Mouse (Mus musculus) adrenal gland, adult 2 months (tissue): ENCODE measurements around the gene Sh3bp5. TPM values are rescaled to one million over a fixed set of nuclear protein-coding genes. Genes with fewer than 3 reads are reported as not detected.

Source experiments
- DNase-seq: peaks from one replicate; pipeline ENCODE4 v3.0.0; 2021
- polyA plus RNA-seq: library from polyadenylated mRNA; depleted of rRNA; stranded (reverse); fragments of >200 nt; gene quantifications from 2 replicates; pipeline ENCODE4 v1.2.3, GENCODE M21; 2012
- total RNA-seq, 2 experiments: library from RNA; stranded (reverse); gene quantifications; 2 replicates each; pipeline ENCODE4 v1.2.3; 2021

Gene Sh3bp5
- total and polyA plus RNA-seq, 3 experiments: 28.5 to 164 (median 111) TPM

DNA sequence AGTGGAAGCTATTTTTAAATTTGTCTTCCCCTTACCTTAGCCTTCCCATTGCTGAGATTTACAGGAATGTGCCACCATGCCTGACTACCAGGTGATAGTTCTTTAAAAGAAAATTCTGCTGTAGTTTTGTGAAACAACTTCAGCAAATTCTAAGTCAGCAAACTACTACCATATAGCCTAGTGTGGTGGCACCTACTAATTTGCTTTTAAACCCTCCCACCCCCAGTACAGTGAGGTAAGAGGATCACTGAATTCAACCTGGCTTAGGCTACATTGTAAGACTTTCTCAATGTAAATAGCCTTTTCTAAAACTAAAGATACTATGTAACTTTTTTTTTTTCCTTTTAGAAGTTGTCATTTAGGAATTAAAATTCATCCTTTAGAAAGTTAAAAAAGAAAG, 97.9 kb downstream of the Sh3bp5 start:
- DNase-seq: no peak

DNA sequence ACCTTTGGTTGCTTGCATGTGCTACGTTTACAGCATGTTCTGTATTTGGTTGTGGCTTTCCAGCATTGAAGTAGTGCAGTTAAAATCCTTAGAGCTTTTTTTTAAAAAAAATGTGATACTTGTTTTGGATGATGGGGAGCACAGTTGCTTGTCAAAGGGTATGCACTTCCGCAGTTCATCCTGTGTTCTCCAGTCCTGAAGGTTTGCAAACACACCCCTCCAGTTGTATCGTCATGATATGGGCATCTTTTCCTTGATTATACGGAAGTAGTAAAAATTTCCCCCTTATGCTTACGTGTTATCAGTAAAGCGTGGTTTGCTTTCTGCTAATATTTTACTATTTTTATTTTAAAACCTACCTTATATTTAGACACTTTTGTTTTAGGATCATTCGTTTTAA, 98.5 kb downstream of the Sh3bp5 start:
- no peak for DNase-seq

DNA sequence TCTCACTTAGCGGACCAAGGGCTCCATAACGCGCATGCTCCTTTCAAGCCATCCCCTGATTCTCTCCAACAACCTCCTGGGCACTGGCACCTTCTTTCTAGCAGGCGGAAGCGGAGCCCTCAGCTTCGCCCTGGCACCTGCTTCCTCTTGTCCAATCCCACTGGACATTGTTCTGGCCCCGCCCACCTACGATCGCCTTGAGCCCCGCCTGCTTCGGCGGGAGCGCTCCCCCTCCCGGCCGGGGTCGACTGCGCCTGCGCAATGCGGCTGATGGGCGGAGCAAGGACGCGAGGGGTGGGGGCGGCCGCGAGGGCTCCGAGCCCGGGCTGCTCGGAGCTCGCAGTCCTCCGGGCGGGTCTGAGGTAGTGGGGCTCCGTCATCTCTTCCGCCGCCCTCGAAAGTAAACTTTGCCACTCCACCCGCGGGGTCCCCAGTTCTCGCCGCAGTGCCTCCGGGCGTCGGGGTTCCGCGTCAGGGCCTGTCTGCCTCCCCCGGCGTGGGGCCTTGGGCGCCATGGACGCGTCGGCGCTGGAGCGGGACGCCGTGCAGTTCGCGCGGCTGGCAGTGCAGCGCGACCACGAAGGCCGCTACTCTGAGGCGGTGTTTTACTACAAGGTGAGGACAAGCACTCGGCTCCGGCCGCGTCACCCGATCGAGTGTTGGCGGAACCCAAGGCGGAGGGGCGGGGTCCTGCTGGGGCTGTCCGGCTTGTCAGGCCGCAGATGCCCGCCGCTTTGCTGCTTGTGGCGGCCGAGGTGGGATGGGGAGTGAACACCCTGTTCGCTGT, 99.3 kb downstream of the Sh3bp5 start, which contains the start of gene Capn7:
Gene Capn7, plus strand, starts transcription at position 270 of the 787 bp plus-strand sequence.
- DNase-seq: peak; percentile 99

DNA sequence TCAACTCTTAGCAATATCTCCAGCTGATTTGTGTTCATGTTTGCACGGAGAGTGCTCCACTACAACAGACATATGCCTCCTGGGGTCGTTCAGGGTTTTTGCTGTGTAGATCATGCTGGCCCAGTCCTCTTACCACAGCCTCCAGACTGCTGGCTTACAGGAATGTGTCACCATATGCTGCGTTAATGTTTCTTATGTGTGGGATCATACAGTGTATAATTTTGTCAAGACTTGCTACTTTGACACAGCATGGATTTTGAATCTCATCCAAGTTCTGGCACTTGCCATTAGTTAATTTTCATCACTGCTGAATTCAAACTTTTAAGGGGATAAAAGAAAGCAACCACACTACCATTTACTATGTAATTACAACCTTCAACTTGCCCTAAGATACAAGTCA, 100.1 kb downstream of the Sh3bp5 start:
- no peak for DNase-seq

DNA sequence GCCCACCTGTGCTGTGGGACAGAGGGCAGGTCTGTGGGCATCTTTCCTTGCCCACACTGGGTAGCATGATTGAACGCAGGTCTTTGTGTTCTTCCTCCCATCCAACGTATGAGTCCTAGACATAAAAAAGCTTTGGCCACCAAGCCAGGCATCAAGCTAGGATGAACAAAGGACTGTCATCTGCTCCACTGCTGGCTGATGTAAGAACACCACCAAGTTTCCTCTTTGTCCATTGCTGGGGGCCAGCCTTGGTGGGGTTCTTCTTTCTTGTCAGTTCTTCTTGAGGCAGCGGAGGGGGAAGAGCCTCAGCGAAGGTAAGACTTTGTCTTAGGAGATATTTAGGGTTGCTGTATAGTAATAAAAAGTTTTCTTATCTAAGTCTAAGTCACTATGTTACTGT, 104.9 kb downstream of the Sh3bp5 start:
- no peak for DNase-seq

DNA sequence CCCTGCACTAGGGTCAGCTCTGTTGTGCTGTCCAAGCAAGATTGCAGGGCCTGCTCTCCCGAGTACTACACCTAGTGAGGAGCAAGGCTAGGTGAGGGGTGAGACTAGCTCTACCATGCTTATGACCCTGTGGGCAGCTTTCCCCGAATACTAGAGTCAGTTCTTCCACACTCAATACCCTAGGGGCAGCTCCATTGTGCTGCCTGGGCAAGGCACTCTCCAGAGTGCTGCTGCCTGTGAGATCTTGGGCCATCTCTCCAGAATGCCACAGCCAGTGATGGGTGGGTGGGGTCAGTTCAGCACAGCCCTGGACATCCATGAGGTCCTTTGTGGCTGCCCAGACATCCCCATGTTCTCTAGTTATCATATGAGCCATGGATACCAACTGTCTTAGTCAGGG, 106.1 kb downstream of the Sh3bp5 start:
- DNase-seq: no peak

DNA sequence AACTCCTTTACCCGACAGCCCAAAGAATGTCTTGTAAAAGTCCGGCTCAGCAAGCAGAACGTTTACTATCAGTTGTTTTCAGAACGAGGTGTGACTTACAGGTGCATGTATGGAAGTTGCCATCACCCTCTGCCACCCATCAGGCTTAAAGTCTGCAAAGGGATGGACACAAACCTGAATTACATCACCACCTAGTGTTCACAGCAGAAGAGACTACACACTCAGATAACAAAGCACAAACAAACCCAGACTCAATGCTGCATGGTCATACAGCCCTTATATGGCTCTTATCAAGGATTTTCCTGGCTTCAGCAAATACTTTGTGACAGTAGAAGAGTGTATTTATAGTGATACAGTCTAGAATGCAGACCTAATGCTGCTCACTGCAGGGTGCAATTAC, 108.2 kb downstream of the Sh3bp5 start:
- DNase-seq: no peak

DNA sequence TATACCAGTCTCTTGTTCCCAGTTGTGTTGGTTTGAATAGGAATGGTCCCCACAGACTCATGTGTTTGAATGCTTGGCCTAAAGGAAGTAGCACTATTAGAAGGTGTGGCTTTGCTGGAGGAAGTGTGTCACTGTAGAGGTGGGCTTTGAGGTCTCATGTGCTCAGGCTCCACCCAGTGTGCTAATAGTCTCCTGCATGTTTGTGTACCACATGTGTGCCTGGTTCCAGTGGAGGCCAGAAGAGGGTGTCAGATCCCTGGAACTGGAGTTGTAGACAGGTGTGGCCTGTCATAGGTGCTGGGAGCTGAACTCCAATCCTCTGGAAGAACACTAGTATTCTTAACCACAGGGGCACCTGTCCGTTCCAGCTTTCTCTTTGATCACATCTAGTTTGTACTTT, 108.7 kb downstream of the Sh3bp5 start:
- no peak for DNase-seq

DNA sequence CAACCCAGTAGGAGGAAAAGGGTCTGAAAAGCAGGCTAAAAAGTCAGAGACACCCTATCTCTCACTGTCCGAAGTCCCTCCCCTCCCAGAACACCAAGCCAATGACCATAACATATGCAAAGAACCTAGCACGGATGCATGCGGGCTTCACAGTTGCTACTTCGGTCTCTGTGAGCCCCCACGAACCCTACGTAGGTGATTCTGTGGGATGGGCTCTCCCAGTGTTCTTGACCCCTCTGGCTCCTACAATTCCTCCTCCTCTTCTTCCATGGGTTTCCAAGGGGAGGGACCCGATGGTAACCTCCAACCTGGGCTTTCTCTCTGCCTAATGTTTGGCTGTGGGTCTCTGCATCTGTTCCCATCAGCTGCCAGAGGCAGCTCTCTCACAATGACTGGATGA, 109.1 kb downstream of the Sh3bp5 start:
- DNase-seq: no peak

DNA sequence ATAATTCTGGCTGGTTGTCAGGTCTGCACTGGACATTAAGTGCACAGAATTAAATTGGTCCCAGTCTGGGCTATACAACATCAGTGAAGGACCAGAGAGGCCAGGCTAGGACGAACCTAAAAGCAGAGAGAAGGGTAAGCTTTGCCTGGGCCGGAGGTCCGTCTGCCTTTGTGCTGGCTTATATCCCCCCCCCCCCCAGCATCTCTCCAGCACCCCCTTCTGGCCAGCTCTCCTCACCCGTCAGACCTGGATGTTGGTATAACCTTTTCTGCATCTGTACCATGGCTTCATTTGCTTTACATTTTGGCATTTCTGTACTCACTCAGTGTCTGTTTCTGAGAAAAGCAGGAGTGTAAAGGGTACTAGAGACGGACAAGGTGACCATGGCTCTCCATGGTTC, 110.3 kb downstream of the Sh3bp5 start:
- no peak for DNase-seq

DNA sequence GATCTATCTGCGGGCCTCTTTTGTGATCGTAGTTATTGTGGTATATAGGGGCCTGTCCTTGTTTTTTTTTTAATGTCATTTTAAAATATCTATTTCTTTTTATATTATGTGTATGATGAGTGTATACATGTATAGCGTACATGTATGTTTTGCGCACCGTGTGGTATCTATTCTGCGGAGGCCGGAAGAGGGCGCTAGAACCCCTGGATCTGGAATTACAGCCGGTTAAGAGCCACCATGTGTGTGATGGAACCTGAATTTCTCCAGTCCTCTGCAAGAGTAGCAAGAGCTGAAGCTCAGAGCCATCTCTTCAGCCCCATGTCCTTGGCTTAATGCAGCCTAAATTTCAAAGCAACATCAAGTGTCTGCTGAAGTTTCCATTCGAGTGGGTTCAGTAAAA, 111.0 kb downstream of the Sh3bp5 start:
- no peak for DNase-seq

DNA sequence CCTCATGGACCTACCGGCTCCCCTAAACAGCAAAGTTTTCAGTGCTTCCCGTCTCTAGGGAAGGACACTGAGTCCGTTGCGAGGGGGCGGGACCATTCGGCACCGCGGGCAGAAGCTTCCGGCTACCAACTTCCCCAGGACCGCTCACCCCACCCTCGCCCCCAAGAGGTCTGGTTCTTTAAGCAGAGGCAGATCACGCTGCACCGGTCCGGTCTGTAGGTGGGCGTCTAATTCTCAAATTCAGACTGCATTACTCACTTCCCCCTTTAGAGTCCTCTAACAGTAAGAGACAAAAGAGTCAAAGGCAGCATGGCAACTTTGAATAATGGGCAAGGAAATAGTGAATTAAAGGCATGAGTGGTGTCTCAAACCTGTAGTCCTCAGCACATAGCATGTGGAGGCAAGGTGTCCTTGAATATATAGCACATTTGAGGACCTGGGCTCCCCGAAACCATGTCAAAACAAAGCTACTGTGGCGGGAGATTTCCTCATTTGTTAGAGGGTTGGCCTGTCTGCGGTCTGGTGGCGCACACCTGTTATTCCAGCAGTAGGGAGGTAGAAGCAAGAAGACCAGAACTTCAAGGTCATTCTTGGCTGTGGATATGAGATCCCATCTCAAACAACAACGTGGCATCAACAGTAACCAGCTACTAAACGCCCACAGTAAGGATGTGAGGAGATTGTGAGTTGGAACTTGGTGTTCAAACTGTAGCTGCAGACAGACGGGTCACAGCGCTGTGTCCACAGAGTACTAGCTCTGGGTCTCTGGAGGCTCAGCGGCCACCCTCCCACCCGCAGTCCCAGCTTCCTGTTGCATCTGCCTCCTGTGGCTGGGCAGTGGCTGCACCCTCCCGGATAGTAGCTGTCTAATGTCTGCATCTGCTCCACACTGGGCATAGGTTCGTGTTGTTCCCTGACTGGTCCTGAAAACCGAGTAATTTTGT, 111.8 kb downstream of the Sh3bp5 start, which contains the start of gene Dnah1:
Gene Dnah1, minus strand, starts transcription at position 48 of the 944 bp plus-strand sequence.
- DNase-seq: peak; percentile 66

DNA sequence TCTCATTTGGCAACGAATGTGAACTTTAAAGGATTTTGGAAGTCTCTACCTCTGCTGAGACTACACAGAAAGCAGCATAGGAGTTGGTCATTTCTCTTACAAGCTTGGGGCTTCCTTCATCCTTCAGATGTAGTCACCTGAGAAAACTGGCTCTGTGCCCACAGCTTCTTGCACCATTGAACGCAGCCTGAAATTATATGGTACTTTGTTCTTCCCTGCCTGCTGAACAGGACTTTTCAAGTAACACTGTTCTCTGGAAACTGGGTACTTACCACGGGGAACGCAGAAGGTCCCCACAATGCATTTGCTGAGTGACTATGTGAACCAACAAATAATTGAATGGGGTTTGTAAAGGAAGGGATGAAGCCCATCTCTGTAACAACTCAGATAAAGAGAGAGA, 112.7 kb downstream of the Sh3bp5 start:
- DNase-seq: no peak

DNA sequence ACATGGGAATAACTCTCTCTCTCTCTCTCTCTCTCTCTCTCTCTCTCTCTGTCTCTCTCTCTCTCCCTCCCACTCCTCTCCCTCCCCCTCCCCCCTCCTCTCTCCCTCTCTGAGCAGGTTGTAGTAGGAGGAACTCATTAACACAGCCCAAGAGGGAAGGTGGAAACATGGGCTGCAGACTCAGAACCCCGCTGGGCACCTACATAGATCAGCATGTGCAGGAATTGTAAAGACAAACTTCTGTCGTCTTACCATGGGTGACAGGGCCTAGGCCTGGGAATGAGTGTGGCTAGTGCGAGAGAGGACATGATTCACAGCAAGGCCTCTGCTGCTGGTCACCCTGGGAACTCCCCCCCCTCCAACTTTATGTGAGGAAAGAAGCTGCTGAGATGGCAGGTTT, 113.7 kb downstream of the Sh3bp5 start:
- DNase-seq: no peak

DNA sequence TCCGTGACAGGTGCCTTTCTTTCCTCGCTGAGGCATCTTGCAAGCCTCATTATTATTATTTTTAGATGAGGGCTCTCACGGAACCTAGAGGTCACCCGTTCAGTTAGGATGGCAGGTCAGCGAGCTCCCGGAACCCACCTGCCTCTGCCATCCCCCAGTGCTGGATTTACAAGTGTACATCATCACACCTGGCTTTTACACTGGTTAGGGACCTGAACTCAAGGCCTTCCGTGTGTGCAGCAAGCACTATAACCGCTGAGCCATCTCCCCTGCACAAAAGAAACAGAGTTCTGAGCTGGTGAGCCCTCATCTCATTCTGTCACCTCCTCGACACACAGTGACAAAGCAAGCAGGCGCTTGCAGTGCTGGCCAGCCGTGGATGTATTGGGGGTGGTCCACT, 114.7 kb downstream of the Sh3bp5 start:
- DNase-seq: no peak

DNA sequence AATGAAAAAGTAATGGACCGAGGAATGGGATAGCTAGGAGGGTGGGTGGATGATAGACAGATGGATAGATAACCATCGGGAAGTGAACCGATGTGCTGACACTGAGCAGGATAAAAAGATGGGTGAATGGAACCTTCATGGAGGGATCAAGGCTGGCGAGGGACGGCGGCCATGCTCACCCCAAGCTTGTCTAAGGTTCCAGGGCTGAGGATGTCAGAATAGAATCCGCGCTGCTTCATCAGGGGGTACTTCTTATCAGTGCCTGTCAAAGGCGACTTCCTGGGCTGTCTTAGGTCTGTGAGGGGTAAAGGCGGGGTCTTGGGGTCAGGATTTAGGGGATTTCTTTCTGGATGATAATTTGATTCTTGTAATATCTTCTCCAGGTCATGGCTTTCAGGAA, 116.3 kb downstream of the Sh3bp5 start:
- no peak for DNase-seq

DNA sequence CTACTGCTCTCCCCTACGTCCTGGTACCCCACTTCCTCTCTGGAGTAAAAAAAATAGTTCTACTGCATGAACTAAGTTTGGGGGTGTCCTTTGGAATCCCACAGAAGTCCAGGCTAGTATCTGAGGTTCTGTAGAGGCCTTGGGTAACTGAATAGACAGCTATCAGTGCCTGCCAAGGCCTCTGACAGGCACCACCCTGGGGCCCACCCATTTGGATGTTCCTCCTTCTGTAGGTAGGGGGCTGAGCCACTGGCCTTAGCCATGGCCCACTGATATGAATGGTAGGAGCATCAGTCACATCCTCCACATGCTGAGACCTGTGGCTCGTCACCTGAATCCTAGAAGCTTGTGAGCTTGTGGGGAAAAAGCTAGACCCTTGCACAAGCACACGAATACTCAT, 118.1 kb downstream of the Sh3bp5 start:
- no peak for DNase-seq

DNA sequence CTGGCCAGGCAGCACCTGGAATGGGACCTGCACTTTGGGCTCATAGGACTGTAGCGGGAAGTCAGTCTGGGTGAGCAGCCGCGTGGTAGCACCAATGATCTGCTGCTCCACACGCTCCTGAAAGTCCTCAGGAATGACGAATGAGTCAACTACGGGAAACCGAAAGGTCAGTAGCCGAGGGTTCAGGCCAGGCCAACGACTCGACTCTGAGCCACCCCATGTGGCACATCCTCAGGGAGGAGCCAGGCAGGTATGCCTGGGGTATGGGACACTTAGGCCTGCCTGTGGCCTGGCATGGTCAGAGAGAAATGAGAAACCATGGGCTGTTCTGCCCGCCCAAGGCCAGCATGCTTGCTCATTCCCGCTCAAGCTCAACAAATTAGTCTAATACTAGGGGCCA, 119.3 kb downstream of the Sh3bp5 start:
- peak; percentile 75 for DNase-seq

DNA sequence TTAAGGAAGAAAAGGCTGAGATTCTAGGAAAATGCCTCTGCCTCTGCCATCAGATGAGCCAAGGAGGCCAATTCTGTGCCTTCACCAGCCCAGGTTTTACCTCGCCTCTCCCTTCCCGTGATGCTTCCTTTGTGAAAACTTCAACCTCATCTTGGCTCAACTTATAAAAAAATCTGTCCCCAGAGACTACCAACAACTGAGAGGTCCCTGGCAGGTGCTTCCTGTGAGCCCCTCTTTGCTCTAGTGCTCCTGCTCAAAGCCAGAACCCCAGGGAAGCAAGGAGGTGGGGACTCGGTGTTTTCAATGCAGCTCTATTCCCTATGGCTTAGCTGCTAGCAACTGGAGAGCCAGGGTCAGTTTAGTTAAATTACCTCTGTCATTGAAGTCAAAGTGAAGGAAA, 122.7 kb downstream of the Sh3bp5 start:
- no peak for DNase-seq
